Mouse (Mus musculus): Measurements from ENCODE around the gene Syna. TPM values are rescaled to one million over a fixed set of nuclear protein-coding genes. Genes with fewer than 3 reads are reported as not detected.

Syna gene
- polyA plus RNA-seq, 1 experiment from 2014 or later, result not detected

GRCm38 (mm10) chr5:134521806-134522205 is 38.2 kb downstream of the Syna start:
- Histone ChIP-seq H3K9me3 (replicated peaks; ENCODE audit: control insufficient read depth, low read length) (no peaks in the 10 kb centered on the region), H3K4me1 (ENCODE audit: control insufficient read depth, insufficient read depth, low read length) (no peaks in the 10 kb centered on the region), H3K27ac (replicated peaks; ENCODE audit: low read depth, low read length) (no peak overlapping the region), H3K36me3 (replicated peaks; ENCODE audit: control insufficient read depth, insufficient read depth, low read depth, low read length) (peaks cover 11% of the 10 kb centered on the region), H3K4me3 (ENCODE audit: low read depth, low read length) (no peak overlapping the region), H3K9ac (replicated peaks; ENCODE audit: low read length) (no peak overlapping the region), H3K27me3 (ENCODE audit: control insufficient read depth, insufficient read depth, low read length) (no peaks in the 10 kb centered on the region), H3K4me2 (ENCODE audit: low read depth, low read length) (no peak overlapping the region)
- 91% methylated on average over 7 of the region's 7 CpGs for WGBS
- DNase-seq (ENCODE audit: low spot score), result no peak
- ATAC-seq (replicated peaks; ENCODE audit: insufficient number of reproducible peaks, low FRiP score, low TSS enrichment, low read depth), result no peak

GRCm38 (mm10) chr5:134521131-134521530 is 38.8 kb downstream of the Syna start:
- H3K27me3 ChIP-seq (ENCODE audit: control insufficient read depth, insufficient read depth, low read length), result no peaks in the 10 kb centered on the region
- no peak overlapping the region for H3K4me3 ChIP-seq (ENCODE audit: low read depth, low read length)
- DNase-seq (ENCODE audit: low spot score) (no peak), ATAC-seq (replicated peaks; ENCODE audit: insufficient number of reproducible peaks, low FRiP score, low TSS enrichment, low read depth) (no peak)
- H3K4me1 ChIP-seq (ENCODE audit: control insufficient read depth, insufficient read depth, low read length), result no peaks in the 10 kb centered on the region
- H3K36me3 ChIP-seq (replicated peaks; ENCODE audit: control insufficient read depth, insufficient read depth, low read depth, low read length), result peaks cover 18% of the 10 kb centered on the region
- no peak overlapping the region for H3K4me2 ChIP-seq (ENCODE audit: low read depth, low read length)
- no peaks in the 10 kb centered on the region for H3K9me3 ChIP-seq (replicated peaks; ENCODE audit: control insufficient read depth, low read length)
- H3K9ac ChIP-seq (replicated peaks; ENCODE audit: low read length), result no peak overlapping the region
- no peak overlapping the region for H3K27ac ChIP-seq (replicated peaks; ENCODE audit: low read depth, low read length)
- 95% methylated on average over 2 of the region's 2 CpGs for WGBS

- no peaks in the 10 kb centered on the region for H3K4me1 ChIP-seq (ENCODE audit: control insufficient read depth, insufficient read depth, low read length)
- no peak overlapping the region for H3K4me3 ChIP-seq (ENCODE audit: low read depth, low read length)
- ATAC-seq (replicated peaks; ENCODE audit: insufficient number of reproducible peaks, low FRiP score, low TSS enrichment, low read depth) (no peak), DNase-seq (ENCODE audit: low spot score) (no peak)
- WGBS, result 91% methylated on average over 4 of the region's 4 CpGs
- H3K4me2 ChIP-seq (ENCODE audit: low read depth, low read length), result no peak overlapping the region
- H3K36me3 ChIP-seq (replicated peaks; ENCODE audit: control insufficient read depth, insufficient read depth, low read depth, low read length), result peaks cover 25% of the 10 kb centered on the region
- no peak overlapping the region for H3K27ac ChIP-seq (replicated peaks; ENCODE audit: low read depth, low read length)
- no peaks in the 10 kb centered on the region for H3K27me3 ChIP-seq (ENCODE audit: control insufficient read depth, insufficient read depth, low read length)
- no peaks in the 10 kb centered on the region for H3K9me3 ChIP-seq (replicated peaks; ENCODE audit: control insufficient read depth, low read length)
- H3K9ac ChIP-seq (replicated peaks; ENCODE audit: low read length), result no peak overlapping the region
These were observed 39.9 kb downstream of the Syna start for GRCm38 (mm10) chr5:134520120-134520519.

- Histone ChIP-seq H3K4me2 (ENCODE audit: low read depth, low read length) (no peak overlapping the region), H3K4me3 (ENCODE audit: low read depth, low read length) (no peak overlapping the region), H3K27ac (replicated peaks; ENCODE audit: low read depth, low read length) (no peak overlapping the region), H3K36me3 (replicated peaks; ENCODE audit: control insufficient read depth, insufficient read depth, low read depth, low read length) (peaks cover 28% of the 10 kb centered on the region), H3K9me3 (replicated peaks; ENCODE audit: control insufficient read depth, low read length) (no peaks in the 10 kb centered on the region), H3K27me3 (ENCODE audit: control insufficient read depth, insufficient read depth, low read length) (no peaks in the 10 kb centered on the region), H3K9ac (replicated peaks; ENCODE audit: low read length) (no peak overlapping the region), H3K4me1 (ENCODE audit: control insufficient read depth, insufficient read depth, low read length) (no peaks in the 10 kb centered on the region)
- DNase-seq (ENCODE audit: low spot score) (no peak), ATAC-seq (replicated peaks; ENCODE audit: insufficient number of reproducible peaks, low FRiP score, low TSS enrichment, low read depth) (no peak)
- 93% methylated on average over 5 of the region's 5 CpGs for WGBS
These were observed 40.5 kb downstream of the Syna start for GRCm38 (mm10) chr5:134519471-134519870.

- 90% methylated on average over 5 of the region's 5 CpGs for WGBS
These were observed 47.9 kb downstream of the Syna start for GRCm38 (mm10) chr5:134512086-134512485.

GRCm38 (mm10) chr5:134510266-134510665 is 49.7 kb downstream of the Syna start:
- 96% methylated on average over 5 of the region's 5 CpGs for WGBS
- no peak for ATAC-seq (replicated peaks; ENCODE audit: insufficient number of reproducible peaks, low FRiP score, low TSS enrichment, low read depth)

More at GRCm38 (mm10) chr5:134512086-134512485, 47.9 kb downstream of the Syna start:
- no peak for DNase-seq (ENCODE audit: low spot score)
- H3K27me3 ChIP-seq (ENCODE audit: control insufficient read depth, insufficient read depth, low read length), result no peaks in the 10 kb centered on the region
- ATAC-seq (replicated peaks; ENCODE audit: insufficient number of reproducible peaks, low FRiP score, low TSS enrichment, low read depth), result no peak
- H3K4me3 ChIP-seq (ENCODE audit: low read depth, low read length), result no peak overlapping the region
- H3K27ac ChIP-seq (replicated peaks; ENCODE audit: low read depth, low read length), result no peak overlapping the region
- H3K4me1 ChIP-seq (ENCODE audit: control insufficient read depth, insufficient read depth, low read length), result no peaks in the 10 kb centered on the region
- H3K9me3 ChIP-seq (replicated peaks; ENCODE audit: control insufficient read depth, low read length), result no peaks in the 10 kb centered on the region
- no peak overlapping the region for H3K4me2 ChIP-seq (ENCODE audit: low read depth, low read length)
- H3K36me3 ChIP-seq (replicated peaks; ENCODE audit: control insufficient read depth, insufficient read depth, low read depth, low read length), result peaks cover 26% of the 10 kb centered on the region
- H3K9ac ChIP-seq (replicated peaks; ENCODE audit: low read length), result no peak overlapping the region

GRCm38 (mm10) chr5:134508965-134509364 is 51.0 kb downstream of the Syna start:
- Histone ChIP-seq H3K4me1 (ENCODE audit: control insufficient read depth, insufficient read depth, low read length) (no peaks in the 10 kb centered on the region), H3K4me3 (ENCODE audit: low read depth, low read length) (no peak overlapping the region), H3K4me2 (ENCODE audit: low read depth, low read length) (no peak overlapping the region), H3K9ac (replicated peaks; ENCODE audit: low read length) (no peak overlapping the region), H3K9me3 (replicated peaks; ENCODE audit: control insufficient read depth, low read length) (no peaks in the 10 kb centered on the region), H3K27me3 (ENCODE audit: control insufficient read depth, insufficient read depth, low read length) (no peaks in the 10 kb centered on the region), H3K27ac (replicated peaks; ENCODE audit: low read depth, low read length) (no peak overlapping the region), H3K36me3 (replicated peaks; ENCODE audit: control insufficient read depth, insufficient read depth, low read depth, low read length) (peaks cover 5% of the 10 kb centered on the region)
- WGBS, result 90% methylated on average over 5 of the region's 5 CpGs
- ATAC-seq (replicated peaks; ENCODE audit: insufficient number of reproducible peaks, low FRiP score, low TSS enrichment, low read depth), result no peak
- no peak for DNase-seq (ENCODE audit: low spot score)

More at GRCm38 (mm10) chr5:134510266-134510665, 49.7 kb downstream of the Syna start:
- no peaks in the 10 kb centered on the region for H3K4me1 ChIP-seq (ENCODE audit: control insufficient read depth, insufficient read depth, low read length)
- H3K9me3 ChIP-seq (replicated peaks; ENCODE audit: control insufficient read depth, low read length), result no peaks in the 10 kb centered on the region
- H3K4me2 ChIP-seq (ENCODE audit: low read depth, low read length), result no peak overlapping the region
- H3K9ac ChIP-seq (replicated peaks; ENCODE audit: low read length), result no peak overlapping the region
- H3K27me3 ChIP-seq (ENCODE audit: control insufficient read depth, insufficient read depth, low read length), result no peaks in the 10 kb centered on the region
- H3K4me3 ChIP-seq (ENCODE audit: low read depth, low read length), result no peak overlapping the region
- peaks cover 11% of the 10 kb centered on the region for H3K36me3 ChIP-seq (replicated peaks; ENCODE audit: control insufficient read depth, insufficient read depth, low read depth, low read length)
- H3K27ac ChIP-seq (replicated peaks; ENCODE audit: low read depth, low read length), result no peak overlapping the region
- no peak for DNase-seq (ENCODE audit: low spot score)

All from embryonic facial prominence, embryonic 11.5 days (tissue).